ENCODE assay signal across 8 mouse cellular contexts in genomic region chr4:107802185-107802449, GRCm38 (mm10). TPM values are rescaled to one million over a fixed set of nuclear protein-coding genes. Genes with fewer than 3 reads are reported as not detected.
DNase-seq lines count a peak whose midpoint lies in the region; ATAC-seq lines count a peak whose summit lies in the region.

Gene Lrp8, plus strand, starts transcription at chr4:107802261.

- DNase-seq in heart, embryonic 10.5 days (ENCODE audit: low spot score), result no peak
- no peak for DNase-seq in heart, adult 18-20 months
- DNase-seq in thymus, postnatal 4 days, result peak; percentile 86
- DNase-seq in thymus, postnatal 10 days (ENCODE audit: low spot score in 2 of 2), result no peak
- DNase-seq in layer of hippocampus, postnatal 25 days (ENCODE audit: extremely low spot score in 1 of 2, low spot score in 1 of 2), result peak in 1 of 2 experiments; percentile 74
- no peak for DNase-seq in thymus, postnatal 36 days

- H3K36me3 ChIP-seq in heart, embryonic 10.5 days, result no peaks in the 10 kb centered on the region
- H3K36me3 ChIP-seq in midbrain, embryonic 16.5 days (ENCODE audit: control insufficient read depth, insufficient read depth, low read length), result no peaks in the 10 kb centered on the region

- peak within 1 kb of the TSS; percentile 86 for H3K27ac ChIP-seq in heart, embryonic 10.5 days
- peak within 1 kb of the TSS; percentile 99 for H3K27ac ChIP-seq in midbrain, embryonic 16.5 days (ENCODE audit: low read length)

- no peaks in the 10 kb centered on the region for H3K9me3 ChIP-seq in heart, embryonic 10.5 days
- no peaks in the 10 kb centered on the region for H3K9me3 ChIP-seq in midbrain, embryonic 16.5 days (replicated peaks; ENCODE audit: control insufficient read depth, low read length, poor library complexity, severe bottlenecking)

- peak within 1 kb of the TSS; percentile 95 for H3K9ac ChIP-seq in midbrain, embryonic 16.5 days (ENCODE audit: low read depth, low read length)

- H3K4me2 ChIP-seq in midbrain, embryonic 16.5 days (ENCODE audit: low read length), result peak within 1 kb of the TSS; percentile 78

- peaks cover 62% of the 10 kb centered on the region for H3K27me3 ChIP-seq in heart, embryonic 10.5 days (ENCODE audit: insufficient read depth, poor library complexity, severe bottlenecking)
- H3K27me3 ChIP-seq in midbrain, embryonic 16.5 days (ENCODE audit: control insufficient read depth, insufficient read depth, low read depth, low read length), result no peaks in the 10 kb centered on the region

- ATAC-seq in midbrain, embryonic 16.5 days, result no peak
- no peak for ATAC-seq in megakaryocyte-erythroid progenitor cell, adult 5-6 weeks (replicated peaks; ENCODE audit: low FRiP score, low TSS enrichment, poor library complexity, severe bottlenecking)

- H3K4me3 ChIP-seq in heart, embryonic 10.5 days, result peak within 1 kb of the TSS; percentile 80
- H3K4me3 ChIP-seq in midbrain, embryonic 16.5 days (ENCODE audit: low read depth, low read length), result peak within 1 kb of the TSS; percentile 55

- peaks cover 31% of the 10 kb centered on the region for H3K4me1 ChIP-seq in heart, embryonic 10.5 days
- peaks cover 40% of the 10 kb centered on the region for H3K4me1 ChIP-seq in midbrain, embryonic 16.5 days (ENCODE audit: control insufficient read depth, insufficient read depth, low read length)

- WGBS in heart, embryonic 10.5 days, result under 1% methylated on average over 35 of the region's 44 CpGs
- WGBS in midbrain, embryonic 16.5 days, result 0% methylated on average over 16 of the region's 44 CpGs

RNA-seq across cellular contexts. Expression of gene Lrp8, which starts in this region (rescaled TPM):
- 1.8 and 2.6 TPM in 2 replicates for polyA plus RNA-seq in heart, embryonic 10.5 days (2016; fragmentation: Nextera tagmentation; extraction: Ambion mirVana)
- total RNA-seq in heart, adult 18-20 months (2021), result 1 to 10 TPM in 1 of 2 experiments, under 1 TPM in 1; 0.72 to 1.1 TPM
- 100 to 1,000 TPM in 1 of 2 experiments, 10 to 100 TPM in 1; 82.9 to 110 TPM for total RNA-seq in layer of hippocampus, postnatal 25 days (2021)
- 44.4 and 56.0 TPM in 2 replicates for polyA plus RNA-seq in midbrain, embryonic 16.5 days (2015; fragmentation: Nextera tagmentation; extraction: Ambion mirVana)
- 7.4 and 10.9 TPM in 2 replicates for total RNA-seq in megakaryocyte-erythroid progenitor cell, adult 5-6 weeks (2014; fragmentation: Nextera tagmentation)
- total RNA-seq in megakaryocyte-erythroid progenitor cell, adult 5-6 weeks (2017), result 4.9 and 5.6 TPM in 2 replicates

Comparison
In these comparisons a context has a peak if more than half of its experiments do, and no peak if none do; other contexts are left out.
1. RNA of gene Lrp8 (total RNA-seq): 82.9 to 110 TPM in layer of hippocampus, postnatal 25 days; 4.9 to 10.9 TPM in megakaryocyte-erythroid progenitor cell, adult 5-6 weeks and 0.72 to 1.1 TPM in heart, adult 18-20 months; every median in the first group is over 4 times any median in the second.
2. RNA of gene Lrp8 (polyA plus RNA-seq): 44.4 to 56.0 TPM in midbrain, embryonic 16.5 days; 1.8 to 2.6 TPM in heart, embryonic 10.5 days; every median in the first group is over 10 times any median in the second.